Mouse (Mus musculus) activated CD4-positive, CD25-positive, alpha-beta regulatory T cell, adult 4 months (primary cell): ENCODE data around the gene Plin4. TPM values are rescaled to one million over a fixed set of nuclear protein-coding genes. Genes with fewer than 3 reads are reported as not detected.
"Not testable (repeated sequence)": the region's sequence is repeated elsewhere in the genome, so short reads cannot be mapped to it uniquely, and the experiment has no call there.

ENCODE experiments used
- ATAC-seq: one replicate; pipeline ENCODE4 v1.8.0; 2017
- polyA plus RNA-seq, 2 experiments: library from polyadenylated mRNA; unstranded; fragments of 100-300 nt; shearing (Covaris generic); gene quantifications; one replicate each; pipeline ENCODE4 v1.2.1; 2017

Gene Plin4
- polyA plus RNA-seq, 2 experiments from 2014 or later, result 0.15 TPM; not detected in 1

DNA sequence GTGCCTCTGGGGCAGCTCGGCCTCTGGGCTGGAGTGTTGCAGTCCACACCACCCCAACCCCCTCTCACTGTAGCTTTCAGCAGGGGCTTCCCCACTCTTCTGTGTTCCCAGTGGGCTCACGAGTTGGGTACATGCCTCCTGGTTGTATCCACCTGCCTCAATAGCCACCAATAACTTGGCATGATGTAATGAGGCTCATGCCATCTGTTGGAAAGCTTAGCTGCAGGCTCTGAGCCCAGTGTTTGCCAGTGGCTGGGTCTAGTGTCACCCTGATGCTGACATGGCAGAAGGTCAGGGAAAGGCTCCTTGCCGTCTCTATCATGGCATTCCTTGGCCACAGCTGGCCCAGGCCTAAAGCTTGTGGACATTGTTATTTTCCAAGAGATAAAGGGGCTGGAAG, 8.8 kb downstream of the Plin4 start:
- ATAC-seq, result no peak

- ATAC-seq, result no peak
Observed at GRCm38 (mm10) chr17:56098711-56099572, 10.7 kb downstream of the Plin4 start.

DNA sequence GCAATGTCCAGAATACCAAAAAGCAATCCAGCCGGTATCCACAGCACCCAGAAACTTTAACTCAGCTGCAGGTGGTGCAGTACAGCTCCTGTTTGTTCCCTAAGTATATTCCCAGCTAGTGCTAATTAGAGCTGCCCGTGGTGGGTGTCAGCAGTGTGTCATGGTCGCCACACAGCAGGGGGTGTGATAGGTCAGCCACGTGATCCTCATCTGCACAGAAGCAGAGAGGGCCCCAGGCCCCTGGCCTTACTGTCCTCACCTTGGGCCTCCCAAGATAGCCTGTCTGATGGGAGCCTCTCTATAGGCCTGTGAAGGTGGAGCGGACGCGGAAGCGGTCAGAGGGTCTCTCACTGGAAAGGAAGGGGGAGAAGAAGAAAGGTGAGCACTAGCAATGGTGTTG, 11.4 kb downstream of the Plin4 start:
- ATAC-seq, result no peak

DNA sequence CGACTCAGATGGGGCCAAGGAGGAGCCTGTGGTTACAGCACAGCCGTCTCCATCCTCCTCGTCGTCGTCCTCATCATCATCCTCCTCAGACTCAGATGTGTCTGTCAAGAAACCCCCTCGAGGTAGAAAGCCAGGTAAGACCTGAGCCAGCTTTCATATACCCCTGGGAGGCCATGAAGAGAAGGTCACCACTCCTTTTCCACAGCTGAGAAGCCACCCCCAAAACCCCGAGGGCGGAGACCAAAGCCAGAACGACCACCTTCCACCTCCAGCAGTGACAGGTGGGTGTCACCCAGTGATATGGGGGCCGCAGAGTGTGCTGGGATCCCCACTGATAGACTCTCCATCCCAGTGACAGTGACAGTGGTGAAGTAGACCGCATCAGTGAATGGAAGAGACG, 12.7 kb downstream of the Plin4 start:
- no peak for ATAC-seq

GRCm38 (mm10) chr17:56092794-56093193, 16.8 kb downstream of the Plin4 start:
- ATAC-seq, result no peak

- no peak for ATAC-seq
Observed at GRCm38 (mm10) chr17:56092312-56092711, 17.3 kb downstream of the Plin4 start.

DNA sequence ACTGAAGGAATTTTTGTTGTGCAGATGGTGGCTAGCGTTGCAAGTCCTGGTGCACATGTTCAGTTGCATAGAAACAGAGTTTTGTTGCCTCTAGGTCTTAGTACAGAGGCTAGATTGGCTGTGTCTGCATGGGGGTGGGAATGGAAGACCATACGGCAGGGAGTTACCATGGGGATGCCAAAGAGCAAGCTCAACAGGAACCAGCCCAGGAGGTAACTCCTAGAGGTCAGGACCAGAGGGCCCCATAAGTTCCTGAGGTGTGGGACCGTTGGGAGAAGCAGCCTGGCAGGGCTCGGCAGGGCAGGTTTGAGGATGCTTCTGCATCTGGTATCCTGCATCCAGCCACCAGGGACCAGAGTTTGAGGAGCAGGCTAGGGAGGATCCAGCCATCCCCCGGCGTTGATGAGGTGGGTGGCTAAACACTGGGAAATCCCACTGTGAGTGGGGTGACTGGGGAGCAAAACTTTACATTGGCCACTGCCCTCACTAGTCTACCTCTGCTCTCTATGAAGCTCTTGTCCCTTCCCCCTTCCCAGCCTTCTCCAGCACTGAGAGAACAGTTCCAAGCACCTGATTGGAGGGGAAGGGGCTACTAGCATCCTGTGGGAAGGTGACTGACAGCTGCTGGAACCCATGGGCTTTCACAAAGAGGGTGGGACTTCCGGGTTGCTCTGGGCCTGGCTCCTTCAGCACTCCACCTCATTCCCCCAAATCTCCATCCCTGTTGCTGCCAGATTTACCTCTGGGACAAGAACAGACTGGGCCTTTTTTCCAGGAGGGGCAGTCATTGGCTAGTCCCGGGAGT, 28.6 kb downstream of the Plin4 start:
- ATAC-seq, result no peak

GRCm38 (mm10) chr17:56079921-56080320, 29.7 kb downstream of the Plin4 start:
- no peak for ATAC-seq

- ATAC-seq, result peak; percentile 76
Observed at GRCm38 (mm10) chr17:56078880-56079795, 30.5 kb downstream of the Plin4 start, which contains the start of gene Hdgfl2. TSS of gene Hdgfl2 (plus strand) at chr17:56079634.

- not testable (repeated sequence) for ATAC-seq
Observed at GRCm38 (mm10) chr17:56078361-56078760, 31.2 kb downstream of the Plin4 start.

DNA sequence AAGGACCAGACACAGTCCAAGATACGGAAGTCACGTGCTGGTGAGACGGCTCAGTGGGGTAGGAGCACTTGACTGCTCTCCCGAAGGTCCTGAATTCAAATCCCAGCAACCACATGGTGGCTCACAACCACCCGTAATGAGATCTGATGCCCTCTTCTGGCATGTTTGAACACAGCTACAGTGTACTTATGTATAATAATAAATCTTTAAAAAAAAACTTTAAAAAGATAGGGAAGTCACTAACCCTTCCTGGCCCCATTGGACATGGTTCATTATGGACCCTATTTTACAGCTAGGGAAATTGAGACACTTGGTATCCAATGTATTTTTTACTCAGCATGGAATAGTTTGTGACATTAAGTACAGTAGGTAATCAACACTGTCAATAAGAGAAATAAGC, 32.1 kb downstream of the Plin4 start:
- no peak for ATAC-seq

DNA sequence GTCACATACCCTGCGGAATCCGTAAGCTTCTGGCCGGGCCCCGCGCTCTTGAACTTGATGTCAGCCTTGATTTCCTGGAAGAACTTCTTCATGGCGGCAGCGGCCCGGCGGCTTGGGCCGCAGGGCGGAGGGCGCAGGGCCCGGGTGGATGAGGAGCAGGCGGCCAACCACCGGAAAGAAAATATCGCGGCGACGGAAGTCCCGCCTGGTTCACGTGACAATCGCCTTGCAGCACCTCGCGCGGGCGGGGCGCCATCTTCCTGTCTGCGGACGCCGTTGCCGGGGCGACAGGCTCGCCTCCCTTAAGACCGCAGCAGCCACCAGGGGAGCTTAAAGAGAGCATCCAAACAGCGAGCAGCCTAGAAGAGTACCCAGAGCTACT, 34.8 kb downstream of the Plin4 start, which contains the start of gene Ubxn6:
Ubxn6 (minus strand) TSS at position 202 of the 382 bp plus-strand sequence.
- peak; percentile 49 for ATAC-seq

DNA sequence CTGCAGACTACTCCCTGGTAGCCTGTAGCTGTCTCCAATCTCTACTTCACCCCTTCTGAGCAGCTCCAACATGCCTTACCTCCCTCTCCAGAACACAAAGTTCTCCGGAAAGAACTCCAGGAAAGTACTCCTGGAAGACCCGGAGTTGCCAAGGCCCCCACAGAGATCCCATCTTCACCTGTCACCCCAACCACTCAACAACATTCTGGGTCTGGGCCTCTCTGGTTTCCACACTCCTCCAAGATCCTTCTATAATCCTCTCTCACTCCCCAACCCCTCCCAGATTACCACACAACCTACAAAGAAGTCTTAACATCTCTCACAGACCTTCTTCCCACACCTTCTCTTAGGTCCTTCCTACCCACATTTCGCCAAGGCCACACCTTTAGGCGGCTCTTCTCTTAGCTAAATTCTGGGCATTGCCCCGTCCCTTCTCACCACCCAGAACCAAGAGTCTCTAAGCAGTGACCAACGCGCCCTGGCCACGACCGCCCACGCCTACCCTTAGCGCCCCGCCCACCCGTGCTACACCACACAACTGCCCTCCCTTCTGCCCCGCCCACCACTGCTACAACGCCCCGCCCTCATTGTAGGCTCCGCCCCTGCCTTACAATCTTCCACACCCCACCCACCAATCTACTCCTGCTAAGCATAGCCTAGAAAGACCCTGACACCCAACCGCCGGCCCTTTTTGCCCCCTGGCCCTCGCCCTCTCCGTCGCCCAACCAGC, 35.3 kb downstream of the Plin4 start:
- no peak for ATAC-seq

GRCm38 (mm10) chr17:56072243-56072642, 37.4 kb downstream of the Plin4 start:
- no peak for ATAC-seq

- ATAC-seq, result no peak
Observed at GRCm38 (mm10) chr17:56071126-56071525, 38.5 kb downstream of the Plin4 start.

GRCm38 (mm10) chr17:56069066-56069465, 40.5 kb downstream of the Plin4 start:
- no peak for ATAC-seq

DNA sequence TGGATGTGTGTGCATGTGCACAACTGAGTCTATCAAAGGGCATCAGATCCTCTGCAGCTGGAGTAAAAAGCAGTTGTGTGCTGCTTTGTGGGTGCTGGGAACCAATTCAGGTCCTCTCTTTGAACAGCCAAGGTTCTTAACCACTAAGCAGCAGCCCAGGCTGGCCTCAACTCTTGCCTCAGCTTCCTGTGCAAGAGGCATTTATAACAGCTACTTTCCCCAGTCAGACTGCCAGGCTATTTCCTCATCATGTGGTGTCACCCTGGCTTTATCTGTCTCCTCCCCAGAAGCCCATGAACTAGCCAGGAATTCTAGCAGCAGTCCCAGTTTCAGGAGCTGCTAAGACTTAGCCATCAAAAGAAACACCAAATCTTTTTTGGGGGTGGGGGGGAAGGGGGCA, 43.2 kb downstream of the Plin4 start:
- ATAC-seq, result no peak

GRCm38 (mm10) chr17:56065715-56066114, 43.9 kb downstream of the Plin4 start:
- ATAC-seq, result not testable (repeated sequence)

GRCm38 (mm10) chr17:56062081-56062480, 47.5 kb downstream of the Plin4 start:
- no peak for ATAC-seq

GRCm38 (mm10) chr17:56057381-56058120, 52.1 kb downstream of the Plin4 start:
- no peak for ATAC-seq
